Mouse (Mus musculus) olfactory bulb, adult 2 months (tissue): Measurements from ENCODE around the gene Prmt7.

Experiments used
- CTCF ChIP-seq: fragments of 200-500 bp; IDR thresholded peaks from 2 replicates; pipeline ENCODE4 v1.5.1; 2012; ENCODE audit warnings: low read depth, mild to moderate bottlenecking, low read length, moderate library complexity; ENCODE audit not compliant: insufficient read depth
- POLR2A ChIP-seq: fragments of 200-500 bp; IDR thresholded peaks from 2 replicates; pipeline ENCODE4 v1.6.1; 2012; ENCODE audit warnings: mild to moderate bottlenecking, low read depth, low read length, moderate library complexity; ENCODE audit not compliant: insufficient read depth

GRCm38 (mm10) chr8:106278367-106279042 lies 67.8 kb downstream of the Prmt7 start:
- TF ChIP-seq CTCF = no peak
- no peak for TF ChIP-seq POLR2A
